Mouse (Mus musculus) myocyte (in vitro differentiated cells): ENCODE data around the gene Armh3. TPM values are rescaled to one million over a fixed set of nuclear protein-coding genes. Genes with fewer than 3 reads are reported as not detected.

ENCODE experiments used
- H3K27me3 ChIP-seq: one replicate; pipeline ENCODE4 v1.6.1; 2011; ENCODE audit not compliant: control insufficient read depth, insufficient read depth, insufficient read length
- H3K36me3 ChIP-seq: one replicate; pipeline ENCODE4 v1.6.1; 2011; ENCODE audit not compliant: control insufficient read depth, insufficient read depth
- H3K4me2 ChIP-seq: one replicate; pipeline ENCODE4 v1.6.1; 2011; ENCODE audit warnings: low read depth, control low read depth
- H3K4me3 ChIP-seq: one replicate; pipeline ENCODE4 v1.5.1; 2011; ENCODE audit warnings: mild to moderate bottlenecking, control low read depth, moderate library complexity
- H3K79me2 ChIP-seq: one replicate; pipeline ENCODE4 v1.6.1; 2011; ENCODE audit not compliant: control insufficient read depth, insufficient read depth
- H3ac ChIP-seq: one replicate; pipeline ENCODE4 v1.6.1; 2011; ENCODE audit not compliant: control insufficient read depth, insufficient read length
- CEBPB ChIP-seq: IDR thresholded peaks from 2 replicates; pipeline ENCODE4 v1.6.1; 2011; ENCODE audit warnings: mild to moderate bottlenecking, moderate library complexity; ENCODE audit not compliant: poor library complexity, insufficient read depth, severe bottlenecking
- E2F4 ChIP-seq: IDR thresholded peaks from one replicate; pipeline ENCODE4 v1.6.1; 2011; ENCODE audit warnings: mild to moderate bottlenecking, control low read depth, moderate library complexity; ENCODE audit not compliant: insufficient read depth
- MAX ChIP-seq: IDR thresholded peaks from one replicate; pipeline ENCODE4 v1.6.1; 2011; ENCODE audit warnings: low read depth, mild to moderate bottlenecking, control low read depth
- MYOD1 ChIP-seq, 3 experiments: IDR thresholded peaks; one replicate each; pipeline ENCODE4 v1.6.1; 2011; ENCODE audit warnings: control low read depth in 2 of 3, low read depth in 2 of 3, mild to moderate bottlenecking in 2 of 3, moderate library complexity in 1 of 3; ENCODE audit not compliant: insufficient read length in 2 of 3, control insufficient read depth in 1 of 3
- MYOG ChIP-seq, 3 experiments: IDR thresholded peaks; one replicate each; pipeline ENCODE4 v1.6.1; 2011; ENCODE audit warnings: control low read depth in 2 of 3, low read depth in 2 of 3, mild to moderate bottlenecking in 2 of 3; ENCODE audit not compliant: insufficient read length in 2 of 3, control insufficient read depth in 1 of 3, insufficient read depth in 1 of 3
- POLR2A ChIP-seq: IDR thresholded peaks from one replicate; pipeline ENCODE4 v1.6.1; 2011; ENCODE audit warnings: low read depth, mild to moderate bottlenecking, control low read depth, moderate library complexity; ENCODE audit not compliant: insufficient read length
- POLR2AphosphoS2 ChIP-seq: IDR thresholded peaks from one replicate; pipeline ENCODE4 v1.6.1; 2011; ENCODE audit warnings: low read depth, control low read depth; ENCODE audit not compliant: insufficient read length
- REST ChIP-seq: IDR thresholded peaks from one replicate; pipeline ENCODE4 v1.6.1; 2011; ENCODE audit warnings: mild to moderate bottlenecking, control low read depth, moderate library complexity; ENCODE audit not compliant: insufficient read depth, insufficient read length
- SRF ChIP-seq: IDR thresholded peaks from one replicate; pipeline ENCODE4 v1.6.1; 2011; ENCODE audit warnings: low read depth; ENCODE audit not compliant: control insufficient read depth, insufficient read length
- TCF12 ChIP-seq: IDR thresholded peaks from one replicate; pipeline ENCODE4 v1.6.1; 2011; ENCODE audit warnings: mild to moderate bottlenecking, control low read depth; ENCODE audit not compliant: poor library complexity, insufficient read depth, severe bottlenecking
- TCF3 ChIP-seq: IDR thresholded peaks from one replicate; pipeline ENCODE4 v1.6.1; 2011; ENCODE audit warnings: low read depth, control low read depth; ENCODE audit not compliant: insufficient read length
- USF1 ChIP-seq: IDR thresholded peaks from one replicate; pipeline ENCODE4 v1.6.1; 2011; ENCODE audit warnings: low read depth, mild to moderate bottlenecking, control low read depth, moderate library complexity
- polyA plus RNA-seq: library from polyadenylated mRNA; unstranded; fragments of >200 nt; fragmentation: generic; extraction: Trizol; gene quantifications from one replicate; pipeline ENCODE4 v1.2.1, GENCODE M21; 2012; ENCODE audit warnings: missing spikeins

Gene Armh3
- polyA plus RNA-seq, 1 experiment, result 9.7 TPM

DNA sequence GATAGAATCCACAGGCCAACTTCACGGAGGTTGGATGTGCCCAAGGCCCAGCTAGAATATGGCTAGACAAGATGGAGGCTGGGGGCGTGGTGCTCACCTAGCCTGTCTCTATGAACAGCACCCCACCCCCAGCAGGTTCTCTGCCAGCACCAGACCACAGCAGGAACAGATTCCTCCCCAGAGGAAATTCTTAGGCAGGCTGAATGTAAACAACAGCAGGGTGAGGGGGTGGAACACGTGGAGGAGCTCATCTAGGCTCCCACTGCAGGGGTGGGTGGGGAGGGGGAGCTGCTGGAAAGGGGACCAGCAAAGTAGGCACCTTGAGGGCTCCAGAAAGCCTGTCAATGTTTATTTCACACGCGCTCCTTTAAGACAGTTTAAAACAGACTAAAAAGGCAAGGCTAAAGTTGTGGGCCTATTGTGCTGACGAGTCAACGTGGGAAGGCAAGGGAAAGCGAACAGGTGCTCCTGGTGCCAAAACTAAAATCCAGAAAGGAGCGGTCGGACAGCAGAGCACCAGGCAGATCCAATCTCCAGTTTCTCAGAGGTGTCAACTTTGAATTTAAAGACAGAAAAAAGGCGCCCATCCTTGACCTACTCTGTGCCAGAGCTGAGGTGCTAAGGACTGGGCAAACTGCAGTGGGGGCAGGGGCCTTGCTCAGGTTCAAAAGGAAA is 180.3 kb downstream of the Armh3 start:
- H3ac ChIP-seq, result no peak overlapping the region
- no peaks in the 10 kb centered on the region for H3K36me3 ChIP-seq
- H3K4me3 ChIP-seq, result no peak overlapping the region
- TF ChIP-seq TCF3 (no peak), CEBPB (no peak)
- H3K4me2 ChIP-seq, result no peak overlapping the region
- H3K27me3 ChIP-seq, result no peaks in the 10 kb centered on the region
- H3K79me2 ChIP-seq, result no peaks in the 10 kb centered on the region

DNA sequence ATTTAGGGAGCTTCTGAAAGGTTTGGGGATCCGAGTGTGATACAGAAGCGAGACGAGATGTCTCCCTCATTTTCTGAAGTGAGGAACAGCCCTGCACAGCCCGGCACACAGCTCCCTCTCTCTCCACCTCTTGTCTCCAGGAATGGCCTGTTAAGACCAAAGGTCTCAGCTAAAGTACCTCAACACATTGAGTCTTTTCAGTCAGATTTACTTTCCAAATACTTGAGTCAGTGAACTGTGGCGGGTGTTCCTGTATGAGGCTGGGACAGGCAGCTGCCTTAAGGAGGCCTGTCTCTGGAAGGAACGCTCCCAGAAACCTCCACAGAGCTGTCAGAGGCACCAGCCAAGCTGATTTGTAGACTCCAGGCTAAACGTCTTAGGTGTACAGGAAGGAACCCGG is 181.6 kb downstream of the Armh3 start:
- no peak overlapping the region for H3ac ChIP-seq
- no peaks in the 10 kb centered on the region for H3K79me2 ChIP-seq
- H3K4me2 ChIP-seq, result no peak overlapping the region
- no peaks in the 10 kb centered on the region for H3K27me3 ChIP-seq
- no peaks in the 10 kb centered on the region for H3K36me3 ChIP-seq
- H3K4me3 ChIP-seq, result no peak overlapping the region
- no peak for TF ChIP-seq TCF3
- no peak for TF ChIP-seq E2F4
- TF ChIP-seq POLR2A, result no peak
- no peak for TF ChIP-seq MYOD1 (IDR thresholded peaks at IDR 0.05; ENCODE audit: control insufficient read depth in 1 of 3, insufficient read length in 2 of 3, low read depth in 2 of 3)
- no peak for TF ChIP-seq REST
- TF ChIP-seq TCF12, result no peak
- no peak for TF ChIP-seq POLR2AphosphoS2
- no peak for TF ChIP-seq MAX

DNA sequence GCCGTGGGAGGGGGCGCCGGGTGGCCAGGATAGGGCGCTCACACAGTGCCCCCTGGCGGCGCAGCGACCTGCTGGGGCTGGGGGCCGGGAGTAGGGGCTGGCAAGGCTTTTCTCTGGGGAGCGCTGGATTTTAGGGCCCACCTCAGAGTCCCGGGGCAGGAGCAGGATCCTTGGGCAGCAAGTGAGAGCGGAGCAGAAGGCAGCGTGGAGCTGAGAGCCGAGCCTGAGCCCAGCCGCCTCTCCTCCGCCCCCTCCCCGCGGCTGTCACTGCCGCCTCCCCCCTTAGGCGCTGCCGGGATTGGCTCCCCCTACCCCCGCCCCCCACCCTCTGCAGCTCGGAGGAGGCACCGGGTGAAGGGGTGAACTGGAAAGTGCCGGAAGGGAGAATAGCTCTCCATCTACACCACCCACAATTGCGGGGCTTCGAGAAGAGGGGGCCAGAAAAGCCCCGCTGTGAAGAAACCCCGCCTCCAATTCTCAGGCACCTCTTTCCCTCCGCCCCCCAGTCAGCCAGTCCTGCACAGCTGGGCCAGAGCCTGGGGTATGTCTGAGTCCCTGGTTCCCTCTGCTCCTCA is 182.4 kb downstream of the Armh3 start, which contains the start of gene Kcnip2:
Gene Kcnip2 (minus strand): TSS at position 231 of the 575 bp plus-strand sequence.
- no peak for TF ChIP-seq POLR2AphosphoS2
- TF ChIP-seq TCF3, result no peak
- TF ChIP-seq MYOG (IDR thresholded peaks at IDR 0.05; ENCODE audit: control insufficient read depth in 1 of 3, insufficient read depth in 1 of 3, insufficient read length in 2 of 3, low read depth in 2 of 3), result no peak
- no peak for TF ChIP-seq REST
- Histone ChIP-seq H3K27me3 (no peaks in the 10 kb centered on the region), H3ac (no peak within 1 kb of the TSS), H3K4me3 (no peak within 1 kb of the TSS), H3K79me2 (no peaks in the 10 kb centered on the region), H3K4me2 (no peak within 1 kb of the TSS), H3K36me3 (no peaks in the 10 kb centered on the region)

- Histone ChIP-seq H3K36me3 (no peaks in the 10 kb centered on the region), H3K4me3 (no peak overlapping the region), H3K4me2 (no peak overlapping the region), H3K79me2 (no peaks in the 10 kb centered on the region), H3K27me3 (no peaks in the 10 kb centered on the region), H3ac (no peak overlapping the region)
- TF ChIP-seq MYOG (IDR thresholded peaks at IDR 0.05; ENCODE audit: control insufficient read depth in 1 of 3, insufficient read depth in 1 of 3, insufficient read length in 2 of 3, low read depth in 2 of 3) (peak in 2 of 3 experiments; percentile 19 to 27), TCF3 (peak; percentile 8), MYOD1 (IDR thresholded peaks at IDR 0.05; ENCODE audit: control insufficient read depth in 1 of 3, insufficient read length in 2 of 3, low read depth in 2 of 3) (peak in 2 of 3 experiments; percentile 31 to 68), REST (no peak)
Observed at GRCm38 (mm10) chr19:45815170-45815569, 183.1 kb downstream of the Armh3 start.

- no peaks in the 10 kb centered on the region for H3K36me3 ChIP-seq
- TF ChIP-seq SRF (no peak), USF1 (peak; percentile 52), REST (peak; percentile 80)
- no peak overlapping the region for H3ac ChIP-seq
- no peak overlapping the region for H3K4me2 ChIP-seq
- H3K27me3 ChIP-seq, result no peaks in the 10 kb centered on the region
- H3K79me2 ChIP-seq, result no peaks in the 10 kb centered on the region
- H3K4me3 ChIP-seq, result no peak overlapping the region
Observed at GRCm38 (mm10) chr19:45813801-45814200, 184.5 kb downstream of the Armh3 start.

DNA sequence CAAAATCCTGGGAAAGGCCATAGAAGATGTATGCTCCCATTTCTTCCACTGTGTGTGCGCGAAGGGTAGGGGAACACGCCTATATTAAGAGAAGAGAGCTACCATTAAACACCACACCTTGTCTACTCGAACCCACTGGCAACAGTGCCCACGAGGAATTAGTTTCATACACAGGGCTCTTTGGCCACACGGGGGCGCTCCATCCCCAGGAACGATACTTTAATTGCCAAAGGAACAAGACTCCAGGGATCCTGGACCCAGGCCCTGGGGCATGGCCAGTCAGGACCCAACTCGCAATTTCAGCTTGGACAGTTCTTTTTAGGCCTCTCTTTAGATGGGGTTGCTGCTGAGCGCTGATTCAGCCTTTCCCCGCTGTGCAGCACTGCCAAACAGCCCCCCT is 185.0 kb downstream of the Armh3 start:
- H3K4me2 ChIP-seq, result no peak overlapping the region
- no peaks in the 10 kb centered on the region for H3K79me2 ChIP-seq
- H3K36me3 ChIP-seq, result no peaks in the 10 kb centered on the region
- no peak for TF ChIP-seq MYOD1 (IDR thresholded peaks at IDR 0.05; ENCODE audit: control insufficient read depth in 1 of 3, insufficient read length in 2 of 3, low read depth in 2 of 3)
- no peak for TF ChIP-seq SRF
- no peak for TF ChIP-seq POLR2A
- TF ChIP-seq MYOG (IDR thresholded peaks at IDR 0.05; ENCODE audit: control insufficient read depth in 1 of 3, insufficient read depth in 1 of 3, insufficient read length in 2 of 3, low read depth in 2 of 3), result no peak
- TF ChIP-seq REST, result no peak
- no peak for TF ChIP-seq CEBPB
- TF ChIP-seq MAX, result no peak
- no peak for TF ChIP-seq TCF12
- no peak for TF ChIP-seq POLR2AphosphoS2
- no peak for TF ChIP-seq E2F4
- TF ChIP-seq TCF3, result no peak
- TF ChIP-seq USF1, result no peak
- H3K27me3 ChIP-seq, result no peaks in the 10 kb centered on the region
- H3K4me3 ChIP-seq, result no peak overlapping the region
- H3ac ChIP-seq, result no peak overlapping the region
